Mouse (Mus musculus): ENCODE data around the gene Idi1.
"Not testable (repeated sequence)": the region's sequence is repeated elsewhere in the genome, so short reads cannot be mapped to it uniquely, and the experiment has no call there.

Idi1 gene

DNA sequence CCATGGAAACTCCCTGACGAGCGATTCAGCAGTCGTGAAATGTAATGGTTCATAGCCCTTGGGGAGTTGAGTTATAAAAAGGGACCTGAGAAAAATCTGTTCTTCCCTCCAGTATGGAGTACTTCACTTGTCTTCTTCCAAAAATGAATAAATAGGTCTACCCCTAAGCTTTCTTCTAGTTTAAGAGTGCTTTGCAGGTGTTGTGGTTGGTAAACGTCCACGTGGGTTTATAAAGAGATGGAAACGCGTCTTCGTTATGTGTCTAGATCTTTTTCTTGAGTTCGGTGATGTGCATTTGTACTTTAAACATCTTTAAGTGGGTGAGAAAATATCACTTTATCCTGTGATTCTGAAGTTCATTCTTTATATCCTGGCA lies 872 bp downstream of the Idi1 start:
- DNase-seq (ENCODE audit: low read depth, low spot score) = no peak

DNA sequence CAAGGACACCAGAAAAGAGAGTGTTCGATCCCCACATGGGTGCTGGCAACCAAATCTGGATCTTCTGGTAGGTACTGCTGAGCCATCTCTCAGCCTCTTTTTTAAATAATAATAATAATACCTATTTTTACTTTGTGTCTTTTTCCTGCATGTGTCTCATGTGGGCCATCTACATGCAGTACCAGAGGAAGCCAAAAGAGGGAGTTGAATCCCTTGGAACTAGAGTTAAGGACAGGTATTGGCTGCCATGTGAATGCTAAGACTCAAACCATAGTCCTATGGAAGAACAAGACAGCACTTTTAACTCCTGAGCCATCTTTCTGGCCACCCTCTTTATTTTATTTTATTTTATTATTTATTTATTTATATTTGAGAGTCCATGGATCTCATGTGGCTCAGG lies 3.3 kb downstream of the Idi1 start:
- no peak for DNase-seq (ENCODE audit: low read depth, low spot score)

DNA sequence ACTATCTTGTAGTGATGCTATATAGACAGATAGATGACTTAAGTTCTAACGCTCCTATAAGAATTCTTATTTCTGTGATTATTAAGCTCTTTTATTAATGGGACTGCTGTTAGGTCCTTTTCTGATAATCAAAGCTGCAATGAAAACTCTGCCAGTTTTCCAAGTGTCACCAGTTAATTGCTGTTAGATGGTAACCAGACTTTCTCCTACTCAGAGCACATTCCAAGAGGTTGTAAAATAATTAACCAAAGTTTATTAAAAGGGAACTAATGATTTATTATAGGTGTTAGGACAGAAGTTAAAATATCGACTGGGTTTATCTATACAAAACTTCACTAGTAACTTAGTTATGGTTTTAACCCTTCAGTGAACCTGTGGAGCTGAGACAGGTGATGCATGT lies 20.7 kb downstream of the Idi1 start:
- DNase-seq (ENCODE audit: low read depth, low spot score) = not testable (repeated sequence)

DNA sequence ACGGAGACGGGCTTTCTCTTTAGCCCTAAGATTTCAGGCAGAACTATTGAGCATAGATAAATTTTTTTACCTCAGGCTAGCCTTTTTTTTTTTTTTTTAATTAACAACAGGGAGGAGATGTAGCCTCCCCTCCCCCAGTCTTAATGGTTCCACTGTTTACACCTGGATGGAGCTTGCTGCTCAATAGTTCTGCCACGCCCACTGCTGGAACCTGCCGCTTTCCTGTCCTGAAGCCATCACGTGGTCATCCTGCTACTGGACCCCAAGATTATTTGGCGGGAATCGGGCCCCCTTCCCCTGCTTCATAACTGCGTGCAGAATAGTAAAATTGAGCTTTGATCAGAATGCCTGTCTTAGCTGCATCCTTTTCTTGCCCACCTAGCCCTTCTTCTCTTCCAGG lies 28.6 kb downstream of the Idi1 start:
- not testable (repeated sequence) for DNase-seq (ENCODE audit: low read depth, low spot score)

DNA sequence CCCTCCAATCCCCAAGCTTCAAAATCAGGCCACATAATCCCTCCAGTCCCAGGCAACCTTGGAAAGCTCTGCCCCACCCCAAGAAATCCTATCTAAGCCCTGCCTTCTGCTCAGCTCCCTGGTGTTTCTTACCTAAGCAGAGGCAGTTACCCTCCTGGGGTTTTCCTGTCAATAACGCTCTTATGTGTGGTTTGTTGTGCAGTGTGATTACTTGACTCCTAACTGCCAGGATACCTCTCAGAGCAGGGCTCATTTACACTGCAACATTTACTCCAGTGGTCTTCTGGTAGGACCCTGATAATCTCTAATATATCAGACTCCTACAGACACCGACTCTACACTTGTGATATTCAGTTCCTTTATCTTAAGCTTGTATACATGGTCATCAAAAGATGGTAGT lies 48.2 kb downstream of the Idi1 start:
- DNase-seq (ENCODE audit: low read depth, low spot score) = no peak

DNA sequence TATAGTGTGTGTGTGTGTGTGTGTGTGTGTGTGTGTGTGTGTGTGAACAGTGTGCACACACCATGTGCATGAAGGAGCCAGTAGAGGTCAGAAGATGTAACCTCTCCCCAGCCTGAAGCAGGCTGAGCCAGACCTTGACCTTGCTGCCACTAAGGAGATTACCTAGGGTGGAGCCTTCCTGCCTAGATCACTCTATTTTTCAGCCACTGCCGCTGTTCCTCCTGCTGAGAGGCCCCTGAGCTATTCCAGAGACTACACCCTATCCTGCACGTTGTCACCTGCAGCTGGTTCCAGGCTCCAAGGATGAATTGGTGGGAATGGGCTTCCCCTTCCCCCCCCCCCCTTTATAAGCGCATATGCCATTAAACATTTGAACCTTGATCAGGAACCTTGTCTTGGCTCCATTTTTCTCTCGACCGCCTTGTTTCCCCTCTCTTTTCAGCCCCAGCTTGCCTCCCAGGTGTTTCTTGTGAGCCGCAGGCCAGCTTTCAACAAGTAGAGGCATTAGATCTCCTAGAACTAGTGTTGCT lies 52.4 kb downstream of the Idi1 start:
- not testable (repeated sequence) for DNase-seq (ENCODE audit: low read depth, low spot score)

- DNase-seq (ENCODE audit: low read depth, low spot score) = not testable (repeated sequence)
These were observed 55.8 kb downstream of the Idi1 start for GRCm38 (mm10) chr13:8941110-8941509.

DNA sequence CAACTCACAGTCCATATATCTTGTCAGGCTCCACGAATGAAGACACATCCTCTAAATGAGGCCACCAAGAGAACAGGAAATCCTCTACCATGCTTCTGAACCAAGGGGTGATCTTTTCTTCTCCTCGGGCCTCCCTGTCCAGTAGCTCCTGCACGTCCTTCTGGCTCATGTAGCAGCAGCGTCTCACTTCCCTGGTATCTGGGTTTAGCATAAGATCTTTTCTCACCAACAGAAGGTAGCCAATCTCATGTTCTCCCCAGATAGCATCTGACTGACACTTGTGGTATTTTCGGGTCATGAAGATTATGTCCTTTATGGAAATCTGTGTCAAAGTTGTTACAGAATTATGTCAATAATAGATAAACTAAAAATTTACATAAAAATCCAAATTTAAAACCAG lies 56.4 kb downstream of the Idi1 start:
- DNase-seq (ENCODE audit: low read depth, low spot score) = not testable (repeated sequence)
